Mouse (Mus musculus) cerebral cortex, adult 2 months (tissue): Measurements from ENCODE around the gene Prokr1.

Experiments
- WGBS: fragments of 180-500 bp; shearing (Covaris S2); methylation state at CpG from one replicate; pipeline ENCODE4 v1.1.7; 2018; 5-methylcytosine and 5-hydroxymethylcytosine counted together

Prokr1 gene

DNA sequence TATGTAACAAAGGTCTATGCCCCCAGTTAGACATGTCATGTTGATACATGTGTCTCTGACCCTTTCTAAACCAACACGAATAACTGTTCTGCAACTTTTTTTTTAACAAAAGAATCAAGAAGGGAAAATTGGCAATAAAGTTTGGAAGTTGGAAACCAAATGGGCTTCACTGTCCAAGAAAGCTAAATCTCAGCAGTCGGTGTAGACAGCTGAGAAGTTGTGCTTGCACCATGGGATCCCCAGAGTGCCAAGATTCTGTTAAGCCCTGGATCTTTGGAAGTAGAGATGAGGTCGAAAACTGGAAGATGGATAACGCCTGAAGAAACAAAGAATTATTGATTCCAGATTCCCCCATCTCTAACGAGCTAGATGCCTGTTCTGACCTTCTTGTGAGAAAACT is 25.4 kb downstream of the Prokr1 start:
- WGBS, result 49% methylated on average over 5 of the region's 5 CpGs

DNA sequence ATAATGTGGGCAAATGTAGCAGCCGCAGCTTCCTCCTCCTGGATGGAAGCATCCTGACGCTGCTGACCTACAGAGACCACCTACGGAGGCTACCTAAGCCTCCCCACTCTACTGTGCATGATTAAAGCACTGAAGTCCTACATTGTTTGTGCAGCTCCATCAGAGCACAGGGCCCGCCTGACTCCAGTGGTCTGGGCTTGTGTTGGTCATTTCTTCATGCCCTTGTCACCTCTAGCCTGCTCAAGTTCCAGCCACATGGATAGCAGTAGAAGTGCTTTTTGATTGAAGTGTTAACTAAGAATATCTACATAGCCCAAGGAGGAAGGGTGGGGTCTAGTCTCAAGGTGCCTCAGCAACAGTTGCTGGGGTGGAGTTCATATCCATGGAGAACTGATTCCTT is 26.2 kb downstream of the Prokr1 start:
- WGBS, result 91% methylated on average over 4 of the region's 4 CpGs

DNA sequence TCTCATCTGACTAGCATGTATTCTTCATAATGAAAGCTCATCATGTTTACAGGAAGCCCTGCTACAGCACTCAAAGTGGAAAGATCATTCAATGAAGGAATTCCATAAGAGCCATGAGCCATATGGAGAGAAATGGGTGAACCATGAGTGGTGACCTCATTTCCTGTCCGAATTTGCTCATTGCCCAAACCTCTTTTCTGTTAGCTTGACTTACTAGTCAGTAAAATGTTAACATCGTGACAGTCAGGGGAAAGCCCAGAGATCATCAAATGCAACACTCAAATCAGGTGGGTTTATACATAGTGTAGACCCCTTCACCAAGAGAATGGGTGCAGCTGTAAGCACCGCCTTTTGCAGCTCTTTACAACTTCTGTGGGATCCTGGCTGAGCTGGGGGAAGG is 36.8 kb downstream of the Prokr1 start:
- 84% methylated on average over 3 of the region's 3 CpGs for WGBS

DNA sequence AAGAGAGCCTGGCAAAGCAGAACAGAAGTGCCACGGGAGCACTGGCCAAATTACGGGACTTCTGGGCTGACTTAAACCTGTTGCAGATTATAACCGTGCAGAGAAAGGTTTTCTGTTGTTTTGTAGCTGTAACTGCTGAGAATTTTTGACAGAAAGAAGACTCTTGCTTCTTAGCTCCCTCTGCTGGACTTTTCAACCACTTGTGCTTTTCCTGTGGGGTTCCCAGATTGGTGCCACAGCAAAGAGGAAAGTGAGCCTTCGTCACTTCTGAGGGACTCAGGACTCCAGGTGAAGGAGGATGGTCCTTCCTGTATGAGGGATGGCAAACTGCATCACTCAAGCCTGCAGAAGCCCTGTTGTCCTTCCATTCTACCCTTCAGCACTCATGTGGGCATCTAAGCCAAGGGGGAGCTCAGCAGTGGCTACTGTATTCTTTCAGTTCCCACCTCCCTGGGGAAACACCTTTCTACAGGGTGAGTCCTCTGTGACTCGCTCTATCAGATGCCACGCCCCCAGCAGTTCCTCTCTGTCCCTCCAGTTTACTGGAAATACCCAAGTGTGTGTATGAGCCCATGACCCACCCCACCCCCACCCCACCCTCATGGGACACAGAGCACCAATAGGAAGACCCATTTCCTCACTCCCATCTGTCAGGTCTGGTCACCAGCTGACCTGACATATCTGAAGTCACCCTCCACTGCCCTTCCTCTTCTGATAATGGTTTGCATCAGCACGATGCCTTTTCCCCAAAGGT is 38.3 kb downstream of the Prokr1 start:
- WGBS, result 47% methylated on average over 7 of the region's 7 CpGs

DNA sequence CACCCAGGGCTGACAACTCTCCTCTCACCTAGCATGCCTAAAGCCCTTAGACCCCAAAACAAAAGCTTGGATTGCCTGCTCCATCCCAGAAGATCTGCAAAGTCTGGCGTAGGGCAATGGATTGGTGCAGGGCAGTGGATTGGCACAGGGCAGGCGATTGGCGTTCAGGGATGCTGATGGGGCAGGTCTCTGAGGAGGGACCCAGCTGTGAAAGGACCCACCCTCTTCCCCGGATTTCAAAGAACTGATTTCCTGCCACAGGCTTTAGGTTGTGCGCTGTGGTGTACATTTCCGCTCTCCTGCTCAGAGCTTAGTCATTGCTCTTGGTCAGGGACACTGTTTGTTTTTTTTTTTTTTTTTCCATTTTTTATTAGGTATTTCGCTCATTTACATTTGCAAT is 42.7 kb downstream of the Prokr1 start:
- 74% methylated on average over 7 of the region's 7 CpGs for WGBS

DNA sequence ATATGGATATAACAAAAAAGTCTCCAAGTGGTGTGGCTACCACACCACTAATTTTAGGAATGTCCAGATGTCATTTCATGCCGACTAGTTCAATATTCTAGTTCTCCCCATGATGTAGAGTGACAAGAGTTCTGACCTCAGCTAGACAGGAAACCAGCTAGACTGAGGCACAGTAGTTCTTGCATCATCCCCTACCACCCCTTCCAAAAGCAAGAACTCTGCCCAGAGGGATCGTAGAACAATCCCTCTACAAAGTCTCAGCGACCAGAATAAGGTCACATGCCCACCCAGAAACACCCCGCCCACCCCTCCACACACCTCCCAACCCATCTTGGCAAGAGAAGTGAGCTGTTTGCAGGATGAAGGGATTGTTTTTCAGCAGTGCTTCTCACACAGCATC is 43.1 kb downstream of the Prokr1 start:
- WGBS, result 77% methylated on average over 4 of the region's 4 CpGs

DNA sequence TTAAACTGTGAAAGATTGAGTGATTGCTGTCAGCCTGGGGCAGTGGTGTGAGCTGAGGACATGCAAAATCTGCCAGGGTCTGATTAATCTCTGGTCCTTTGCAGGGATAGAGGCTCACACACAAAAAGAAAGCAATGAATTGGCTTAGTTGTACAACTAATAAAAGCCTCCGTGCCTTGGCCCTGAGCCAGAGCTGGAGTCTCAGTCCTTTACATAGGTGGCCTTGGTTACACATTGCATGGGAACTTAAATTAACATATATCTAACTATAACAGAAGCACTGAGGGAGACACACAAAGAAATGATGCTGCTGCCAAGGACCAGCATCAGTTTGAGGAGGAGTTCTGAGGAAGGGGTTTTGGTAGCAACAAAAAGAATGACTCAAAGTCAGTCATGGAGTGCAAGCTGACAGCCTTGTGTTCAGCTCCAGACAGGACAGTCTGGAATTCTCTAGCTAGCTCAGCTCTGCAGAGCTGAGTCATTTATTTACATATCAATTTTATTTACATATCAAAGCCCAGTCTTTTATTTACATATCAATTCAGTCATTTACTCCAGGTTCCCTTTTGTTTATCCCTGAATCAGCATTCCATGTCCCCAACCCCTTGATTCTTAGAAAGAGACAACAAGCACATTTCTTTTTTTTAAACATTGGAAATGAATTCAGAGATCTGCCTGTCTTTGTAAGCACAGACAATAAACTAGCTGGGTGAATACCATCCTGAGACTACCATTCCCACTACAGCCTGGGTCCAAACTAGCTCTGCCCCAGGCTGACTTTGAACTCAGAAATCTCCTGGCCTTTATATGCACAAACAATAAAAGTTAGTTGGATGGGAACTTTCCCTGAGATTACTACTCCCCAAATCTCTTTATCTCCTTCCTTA is 45.0 kb downstream of the Prokr1 start:
- WGBS, result 18% methylated on average over 1 of the region's 1 CpGs

DNA sequence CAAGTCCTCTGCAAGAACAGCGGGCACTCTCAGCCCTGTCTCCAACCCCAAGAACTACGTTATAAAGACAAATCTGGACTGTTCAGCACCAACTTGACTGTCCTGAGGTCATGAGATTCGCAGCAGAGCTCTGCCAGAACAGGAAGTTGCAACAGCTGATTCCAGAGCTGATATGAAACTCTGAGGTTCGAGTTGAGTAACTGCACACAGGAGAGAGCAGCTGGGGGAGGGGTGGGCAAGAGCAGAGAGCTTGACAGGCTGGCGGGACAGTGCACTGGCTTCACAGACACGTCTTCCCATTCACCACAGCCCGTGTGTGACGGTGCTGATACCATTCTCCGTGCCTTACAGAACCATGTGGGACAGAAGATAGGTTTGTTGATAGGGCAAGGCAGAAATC is 48.5 kb downstream of the Prokr1 start:
- 83% methylated on average over 9 of the region's 9 CpGs for WGBS

DNA sequence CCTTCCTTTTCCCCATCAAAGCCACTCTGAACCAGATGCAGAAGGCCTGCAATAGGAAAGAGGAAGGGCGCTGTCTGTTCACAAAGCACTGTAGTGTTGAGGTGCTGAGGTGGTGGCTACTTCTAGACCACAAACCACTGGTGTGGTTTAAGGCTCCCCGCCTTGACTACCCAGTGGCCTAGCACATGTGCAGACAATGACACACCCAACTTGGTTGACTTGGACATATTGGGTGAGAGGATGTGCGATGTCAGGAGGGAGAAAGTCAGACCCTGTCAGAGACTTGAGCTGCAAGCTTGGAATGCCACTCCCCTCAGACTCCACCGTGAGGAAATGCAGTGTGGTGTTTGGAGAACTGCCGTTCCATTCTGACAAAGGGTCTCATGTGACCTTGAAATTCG is 49.4 kb downstream of the Prokr1 start:
- WGBS, result 87% methylated on average over 6 of the region's 6 CpGs

DNA sequence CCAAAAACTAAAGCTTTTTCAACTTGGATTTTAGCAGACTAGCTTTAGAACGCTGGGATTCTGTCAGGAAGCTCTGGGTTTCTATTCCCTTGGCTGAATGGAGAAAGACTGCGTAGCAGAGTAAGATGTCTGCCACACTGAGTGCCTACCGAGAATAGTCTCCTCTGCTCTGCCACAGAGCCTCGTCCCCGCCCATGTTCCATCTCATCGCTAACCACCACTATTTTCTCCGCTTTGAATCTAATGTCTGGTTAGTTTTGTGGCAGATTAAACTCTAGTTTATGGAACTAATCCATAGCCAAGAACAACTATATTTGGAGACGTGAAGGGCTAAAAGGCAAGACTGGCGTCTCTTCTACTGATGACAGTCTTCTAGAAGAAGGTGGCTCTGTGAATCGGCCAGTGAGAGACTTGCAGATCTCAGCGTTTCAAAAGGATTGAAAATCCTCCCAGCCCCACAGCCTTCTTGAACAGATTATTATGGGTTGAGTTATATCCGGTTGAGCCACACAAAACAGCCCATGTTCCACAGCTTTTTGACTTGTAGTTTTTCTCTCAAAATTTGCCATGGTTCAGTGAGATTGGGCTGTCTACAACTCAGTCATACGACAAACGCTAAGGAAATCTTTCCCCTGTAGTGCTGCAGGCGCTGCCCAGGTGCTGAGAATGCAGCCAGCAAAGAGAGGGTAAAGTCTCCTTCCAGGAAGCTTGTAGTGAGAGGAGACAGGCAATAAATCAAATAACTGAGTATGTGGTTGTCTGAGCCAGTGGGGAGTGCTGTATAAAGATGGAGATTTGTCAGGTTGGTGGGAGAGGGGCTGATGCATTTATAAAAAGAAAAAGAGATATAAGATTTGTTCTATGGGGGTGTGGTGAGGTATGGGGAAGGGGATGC is 51.9 kb downstream of the Prokr1 start:
- 80% methylated on average over 15 of the region's 15 CpGs for WGBS

DNA sequence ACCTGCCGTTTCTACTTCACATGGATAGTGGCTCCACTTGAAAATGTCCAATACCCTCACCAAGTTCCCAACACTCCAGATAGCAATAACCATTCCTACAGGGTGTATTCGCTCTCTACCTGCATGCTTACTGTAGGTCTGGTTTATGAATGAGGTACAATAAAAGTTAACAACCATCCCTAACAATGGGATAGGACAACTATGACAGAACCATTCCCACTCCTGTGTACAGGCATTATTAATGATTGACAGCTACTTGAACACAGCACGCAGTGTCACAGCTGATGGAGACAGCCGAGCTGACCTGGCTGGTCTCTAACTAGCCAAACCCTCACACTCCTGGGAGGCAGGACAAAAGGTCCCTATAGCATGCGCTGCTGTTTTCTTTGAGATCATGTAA is 52.9 kb downstream of the Prokr1 start:
- WGBS, result 90% methylated on average over 5 of the region's 5 CpGs

DNA sequence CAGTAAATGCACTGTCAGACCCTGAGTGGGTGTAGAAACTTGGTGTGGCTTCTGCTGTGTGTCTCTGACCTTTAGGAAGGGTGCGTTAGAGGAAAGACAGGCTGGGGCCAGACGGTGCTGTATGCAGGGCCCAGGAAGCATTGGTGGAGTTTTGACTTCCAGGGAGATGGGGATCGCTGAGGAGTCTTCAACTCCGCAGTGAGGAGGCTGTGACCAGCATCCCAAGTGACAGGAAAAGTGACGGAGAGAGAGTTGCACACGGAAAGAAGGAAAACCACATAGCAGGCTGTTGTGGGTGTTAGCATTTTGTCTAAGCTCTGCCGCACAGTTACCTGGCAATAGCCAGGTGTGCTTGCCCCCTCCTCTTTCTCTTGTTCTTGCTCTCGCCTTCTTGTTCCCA is 54.3 kb downstream of the Prokr1 start:
- WGBS, result 57% methylated on average over 8 of the region's 8 CpGs

DNA sequence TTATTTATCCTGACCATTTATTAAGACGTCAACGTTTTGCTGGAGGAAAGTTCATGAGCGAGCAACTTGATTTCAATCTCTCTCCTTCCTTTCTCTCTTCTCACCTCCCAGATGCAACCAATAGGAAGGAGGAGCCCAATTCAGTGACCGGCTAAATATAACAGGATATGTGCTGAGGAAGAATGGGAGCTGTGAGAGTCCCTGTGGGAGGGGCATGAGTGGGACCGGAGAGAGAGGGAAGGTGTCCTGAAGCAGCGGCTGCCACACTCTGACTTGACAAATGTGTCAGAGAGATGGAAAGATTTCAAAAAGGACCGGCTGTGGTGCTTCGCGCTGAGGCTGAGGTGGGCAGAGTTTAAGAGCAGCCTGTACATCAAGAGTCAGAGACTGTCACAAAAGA is 54.9 kb downstream of the Prokr1 start:
- WGBS, result 38% methylated on average over 9 of the region's 9 CpGs

DNA sequence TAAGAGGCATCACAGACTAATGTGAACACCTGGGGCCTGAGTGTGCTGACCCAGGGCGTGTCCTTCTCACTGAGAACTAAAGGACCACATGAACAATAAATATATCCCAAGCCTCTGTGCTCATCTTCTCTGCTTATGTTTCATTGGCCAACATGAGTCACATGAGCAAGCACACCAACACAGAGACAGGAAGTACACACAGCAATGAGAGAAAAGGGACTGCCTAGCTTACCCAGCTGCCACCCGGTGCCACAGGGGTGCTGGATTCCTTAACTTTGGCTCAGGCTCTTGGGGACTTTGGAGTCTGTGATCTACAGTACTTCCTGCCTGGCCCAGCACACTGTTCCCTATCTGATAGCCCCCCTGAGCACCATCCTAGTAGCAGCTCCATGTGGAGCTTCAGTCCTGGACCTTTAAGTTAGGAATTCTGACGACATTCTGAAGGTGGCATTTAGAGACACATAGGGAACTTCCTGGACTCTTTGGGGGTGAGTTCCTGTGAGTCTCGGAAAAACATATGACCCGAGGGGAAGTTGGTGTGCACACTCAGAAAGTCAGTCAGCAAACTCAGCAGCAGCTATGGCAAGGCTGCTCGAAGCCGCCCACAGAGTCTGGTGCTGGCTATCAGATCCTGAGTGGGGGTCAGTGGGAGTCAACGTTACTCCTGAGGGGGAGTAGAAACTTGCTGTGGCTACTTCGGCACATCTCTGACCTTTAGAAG is 55.5 kb downstream of the Prokr1 start:
- WGBS, result 61% methylated on average over 9 of the region's 9 CpGs

DNA sequence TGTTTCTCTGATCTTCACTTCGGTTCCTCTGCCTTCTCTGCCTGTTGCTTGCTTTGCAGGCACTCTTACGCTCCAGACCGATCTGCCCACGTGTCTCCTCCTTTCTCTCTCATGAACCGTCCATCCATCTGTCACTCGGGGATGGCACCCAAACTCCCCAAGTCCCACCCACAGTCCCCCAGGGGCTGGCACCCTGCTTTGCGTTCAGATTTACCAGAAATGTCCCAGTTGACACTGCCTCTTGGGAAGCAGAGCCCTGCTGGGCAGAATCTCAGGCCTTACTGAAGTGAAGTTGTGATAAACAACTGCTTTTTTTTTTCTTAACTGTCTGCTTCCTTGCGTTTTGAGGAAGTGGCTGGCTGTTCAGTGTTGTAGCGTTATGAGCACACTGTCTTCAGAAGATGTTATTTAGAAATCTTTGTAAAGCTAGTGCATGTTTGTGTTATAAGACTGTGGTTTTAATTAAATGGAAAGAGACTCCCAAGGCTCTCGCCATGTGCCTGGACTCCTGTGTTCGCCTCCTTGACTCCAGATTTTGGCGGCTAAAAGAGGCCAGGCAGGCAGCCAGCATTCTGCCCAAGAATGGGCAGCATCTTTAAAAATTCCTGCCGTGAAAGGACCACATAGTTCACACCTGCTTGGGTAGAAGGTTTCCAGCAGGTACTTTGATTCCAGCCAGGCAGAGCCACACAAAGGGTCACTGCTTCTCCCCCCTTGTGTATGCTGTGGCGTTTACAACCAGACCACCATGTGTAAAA is 57.4 kb downstream of the Prokr1 start, which contains the start of gene Arhgap25:
TSS of gene Arhgap25 (minus strand) at position 307 of the 758 bp plus-strand sequence.
- WGBS, result 32% methylated on average over 14 of the region's 14 CpGs

DNA sequence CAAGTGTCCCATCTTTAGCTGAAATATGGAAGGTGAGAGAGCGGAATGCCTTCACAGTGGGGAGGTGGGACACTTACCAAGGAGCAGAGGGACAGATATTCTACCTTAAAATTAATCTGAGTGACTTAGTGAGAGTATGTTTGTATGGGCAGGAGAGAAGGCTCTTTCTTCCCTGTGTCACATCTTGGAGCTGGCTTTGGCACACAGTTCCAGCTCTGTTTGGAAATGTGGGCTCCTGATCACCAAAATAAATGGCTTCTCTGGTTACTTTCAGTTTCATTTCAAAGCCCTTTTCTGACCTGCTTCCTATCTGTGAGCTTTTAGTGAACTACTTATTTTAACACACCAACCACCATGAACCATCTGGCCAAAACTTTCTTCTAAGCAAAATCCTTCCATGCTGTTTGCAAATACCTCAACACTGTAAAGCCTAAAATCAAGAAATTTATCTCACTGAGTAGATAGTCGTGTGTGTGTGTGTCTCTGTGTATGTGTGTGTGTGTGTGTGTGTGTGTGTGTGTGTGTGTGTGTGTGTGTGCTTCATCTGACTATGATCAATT is 59.0 kb downstream of the Prokr1 start:
- WGBS, result 75% methylated on average over 2 of the region's 2 CpGs

DNA sequence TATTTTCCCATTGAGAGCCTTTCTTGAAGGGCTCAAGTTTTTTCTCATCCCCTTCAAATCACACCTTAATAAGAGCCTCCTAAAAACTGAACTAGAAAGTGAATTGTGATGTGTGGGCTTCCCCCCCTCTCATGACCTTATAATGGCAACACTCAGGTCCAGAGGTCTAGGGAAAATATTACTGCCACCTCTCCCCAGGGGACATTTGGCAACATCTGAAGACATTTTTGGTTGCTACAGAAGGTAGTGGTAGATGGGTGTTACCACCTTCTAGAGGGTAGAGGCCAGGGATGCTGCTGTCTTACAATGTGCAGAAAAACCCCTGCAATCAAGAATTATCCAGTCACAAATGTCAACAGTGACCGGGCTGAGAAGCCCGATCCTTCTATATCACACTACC is 60.2 kb downstream of the Prokr1 start:
- WGBS, result 89% methylated on average over 2 of the region's 2 CpGs
